Mouse (Mus musculus) erythroblast, embryonic 14.5 days (primary cell): Measurements from ENCODE around the gene Eepd1.
"Not testable (repeated sequence)": the region's sequence is repeated elsewhere in the genome, so short reads cannot be mapped to it uniquely, and the experiment has no call there.

Source experiments
- GATA1 ChIP-seq: IDR thresholded peaks from 2 replicates; pipeline ENCODE4 v1.6.1; 2012; ENCODE audit warnings: low read length, inconsistent platforms, mixed read lengths
- TAL1 ChIP-seq: IDR thresholded peaks from 3 replicates; pipeline ENCODE4 v1.6.1; 2012; ENCODE audit warnings: low read length, inconsistent platforms, mixed read lengths

DNA sequence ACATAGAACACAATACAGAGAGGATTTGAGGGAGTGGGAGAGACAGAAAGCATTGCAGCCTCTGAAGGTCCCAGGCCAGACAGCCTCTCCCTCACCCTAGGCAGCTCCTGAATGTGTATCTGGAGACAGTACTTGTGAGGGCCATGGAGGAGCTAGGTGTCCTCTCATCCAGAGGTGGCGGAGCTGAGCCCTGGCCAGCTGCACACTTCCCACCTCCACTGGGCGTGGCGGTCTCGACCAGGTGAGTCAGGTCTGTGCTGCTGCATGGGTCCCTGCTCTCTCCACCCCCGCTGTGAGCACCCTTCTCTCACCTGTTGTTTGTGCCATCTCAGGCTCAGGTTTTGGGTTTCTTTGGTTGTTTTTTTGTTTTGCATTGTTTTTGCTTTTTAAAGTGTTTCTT, 41.3 kb upstream of the Eepd1 start:
- not testable (repeated sequence) for TF ChIP-seq GATA1, TAL1
